Mouse (Mus musculus) liver, postnatal 0 days (tissue): ENCODE measurements around the gene Rnf187. TPM values are rescaled to one million over a fixed set of nuclear protein-coding genes. Genes with fewer than 3 reads are reported as not detected.

Experiments used
- ATAC-seq: fragments of 200-750 bp; cut with Nextera tagmentation; 2 replicates; pipeline ENCODE4 v1.8.0; 2017; ENCODE audit warnings: mild to moderate bottlenecking, moderate library complexity
- DNase-seq: peaks from one replicate; pipeline ENCODE4 v3.0.0-alpha.2; 2016
- H3K27ac ChIP-seq: fragments of 300-500 bp; sonication (generic); 2 replicates; pipeline ENCODE4 v1.5.1; 2014; ENCODE audit warnings: antibody characterized with exemption, moderate library complexity, mild to moderate bottlenecking, low read depth
- H3K27me3 ChIP-seq: fragments of 300-500 bp; sonication (generic); 2 replicates; pipeline ENCODE4 v1.6.1; 2014; ENCODE audit warnings: low read length, control low read depth, mixed read lengths; ENCODE audit not compliant: insufficient read depth
- H3K36me3 ChIP-seq: fragments of 300-500 bp; sonication (generic); replicated peaks from 2 replicates; pipeline ENCODE4 v1.6.1; 2014; ENCODE audit warnings: mild to moderate bottlenecking, control low read depth, low read length, moderate library complexity, mixed read lengths; ENCODE audit not compliant: insufficient read depth
- H3K4me1 ChIP-seq: fragments of 300-500 bp; sonication (generic); 2 replicates; pipeline ENCODE4 v1.6.1; 2014; ENCODE audit warnings: antibody characterized with exemption, mild to moderate bottlenecking, control low read depth; ENCODE audit not compliant: insufficient read depth
- H3K4me2 ChIP-seq: fragments of 300-500 bp; sonication (generic); 2 replicates; pipeline ENCODE4 v1.6.1; 2014; ENCODE audit warnings: low read depth, mild to moderate bottlenecking, low read length, moderate library complexity, mixed read lengths
- H3K4me3 ChIP-seq: fragments of 300-500 bp; sonication (generic); 2 replicates; pipeline ENCODE4 v1.5.1; 2014; ENCODE audit warnings: low read depth, low read length
- H3K9ac ChIP-seq: fragments of 300-500 bp; sonication (generic); replicated peaks from 2 replicates; pipeline ENCODE4 v1.6.1; 2014; ENCODE audit warnings: mild to moderate bottlenecking, moderate library complexity
- H3K9me3 ChIP-seq: fragments of 300-500 bp; sonication (generic); 2 replicates; pipeline ENCODE4 v1.6.1; 2016; ENCODE audit warnings: mild to moderate bottlenecking, control low read depth, low read length, mixed read lengths
- CTCF ChIP-seq: sonication (generic); IDR thresholded peaks from 2 replicates; pipeline ENCODE4 v1.5.1; 2016; ENCODE audit warnings: antibody characterized with exemption, low read depth
- EP300 ChIP-seq: IDR thresholded peaks from 2 replicates; pipeline ENCODE4 v1.6.1; 2016; ENCODE audit warnings: antibody characterized with exemption, low read depth, mild to moderate bottlenecking
- WGBS: fragments of 180-500 bp; shearing (Covaris S2); extraction: QIAGEN DNeasy Blood & Tissue Kit; methylation state at CpG from one replicate; pipeline ENCODE4 v1.1.7; 2014; ENCODE audit not compliant: insufficient replicate concordance; 5-methylcytosine and 5-hydroxymethylcytosine counted together
- polyA plus RNA-seq: library from polyadenylated mRNA; unstranded; fragments of >200 nt; fragmentation: Nextera tagmentation; extraction: Ambion mirVana; gene quantifications from 2 replicates; pipeline ENCODE4 v1.2.1, GENCODE M21; 2015

Rnf187 gene
- polyA plus RNA-seq, 1 experiment from 2014 or later, result 85.3 TPM

- 39% methylated on average over 17 of the region's 17 CpGs for WGBS
- no peak for TF ChIP-seq EP300
- TF ChIP-seq CTCF, result no peak
- no peak overlapping the region for H3K4me2 ChIP-seq
- no peak for ATAC-seq
- no peaks in the 10 kb centered on the region for H3K9me3 ChIP-seq
- H3K36me3 ChIP-seq, result no peaks in the 10 kb centered on the region
- peak; percentile 75 for DNase-seq
- no peak overlapping the region for H3K9ac ChIP-seq
- H3K4me1 ChIP-seq, result peaks cover 20% of the 10 kb centered on the region
- H3K27ac ChIP-seq, result no peak overlapping the region
- no peak overlapping the region for H3K4me3 ChIP-seq
- peaks cover 4% of the 10 kb centered on the region; the same call in 1 of the 2 replicates for H3K27me3 ChIP-seq
These were observed 24.8 kb upstream of the Rnf187 start for GRCm38 (mm10) chr11:58963543-58963942.

GRCm38 (mm10) chr11:58961364-58962177 lies 22.9 kb upstream of the Rnf187 start:
- 63% methylated on average over 47 of the region's 50 CpGs for WGBS
- Histone ChIP-seq H3K27ac (no peak overlapping the region), H3K9ac (no peak overlapping the region), H3K4me1 (peaks cover 34% of the 10 kb centered on the region), H3K9me3 (no peaks in the 10 kb centered on the region), H3K4me2 (no peak overlapping the region), H3K27me3 (peaks cover 4% of the 10 kb centered on the region; the same call in 1 of the 2 replicates), H3K4me3 (no peak overlapping the region), H3K36me3 (peaks cover 13% of the 10 kb centered on the region)
- DNase-seq, result no peak
- ATAC-seq, result no peak
- TF ChIP-seq EP300, result no peak
- no peak for TF ChIP-seq CTCF

- WGBS, result 6% methylated on average over 40 of the region's 40 CpGs
- peak; percentile 87 for DNase-seq
- H3K4me1 ChIP-seq, result peaks cover 35% of the 10 kb centered on the region
These were observed 21.3 kb upstream of the Rnf187 start for GRCm38 (mm10) chr11:58959921-58960465.

GRCm38 (mm10) chr11:58959186-58959825 lies 20.6 kb upstream of the Rnf187 start:
- peak overlapping the region; percentile 84 for H3K4me2 ChIP-seq
- H3K27me3 ChIP-seq, result peaks cover 4% of the 10 kb centered on the region; the same call in 1 of the 2 replicates
- WGBS, result 15% methylated on average over 15 of the region's 15 CpGs
- TF ChIP-seq CTCF, result no peak
- TF ChIP-seq EP300, result peak; percentile 24; the same call in 1 of the 2 replicates
- H3K4me1 ChIP-seq, result peaks cover 33% of the 10 kb centered on the region
- H3K4me3 ChIP-seq, result peak overlapping the region; percentile 89
- peak overlapping the region; percentile 58 for H3K9ac ChIP-seq
- peaks cover 19% of the 10 kb centered on the region for H3K36me3 ChIP-seq
- DNase-seq, result no peak
- H3K27ac ChIP-seq, result peak overlapping the region; percentile 70
- no peaks in the 10 kb centered on the region for H3K9me3 ChIP-seq
- no peak for ATAC-seq

More at GRCm38 (mm10) chr11:58959921-58960465, 21.3 kb upstream of the Rnf187 start:
- H3K27me3 ChIP-seq, result peaks cover 4% of the 10 kb centered on the region; the same call in 1 of the 2 replicates
- peak overlapping the region; percentile 84 for H3K4me2 ChIP-seq
- H3K9me3 ChIP-seq, result no peaks in the 10 kb centered on the region
- TF ChIP-seq CTCF, result peak; percentile 54
- no peak for TF ChIP-seq EP300
- peak overlapping the region; percentile 89 for H3K4me3 ChIP-seq
- peak overlapping the region; percentile 58 for H3K9ac ChIP-seq
- peaks cover 19% of the 10 kb centered on the region for H3K36me3 ChIP-seq
- H3K27ac ChIP-seq, result peak overlapping the region; percentile 70
- ATAC-seq, result peak; percentile 88

- H3K4me2 ChIP-seq, result peak overlapping the region; percentile 84
- 87% methylated on average over 6 of the region's 6 CpGs for WGBS
- no peak for ATAC-seq
- TF ChIP-seq CTCF (no peak), EP300 (no peak)
- no peaks in the 10 kb centered on the region for H3K9me3 ChIP-seq
- H3K27ac ChIP-seq, result peak overlapping the region; percentile 70
- H3K9ac ChIP-seq, result peak overlapping the region; percentile 46; the same call in 1 of the 2 replicates
- peak overlapping the region; percentile 89 for H3K4me3 ChIP-seq
- DNase-seq, result no peak
- peaks cover 32% of the 10 kb centered on the region for H3K4me1 ChIP-seq
- H3K27me3 ChIP-seq, result peaks cover 4% of the 10 kb centered on the region; the same call in 1 of the 2 replicates
- H3K36me3 ChIP-seq, result peaks cover 19% of the 10 kb centered on the region
These were observed 19.8 kb upstream of the Rnf187 start for GRCm38 (mm10) chr11:58958536-58958935.
